Mouse (Mus musculus) layer of hippocampus, adult 18-20 months (tissue): Measurements from ENCODE around the gene Lcor. TPM values are rescaled to one million over a fixed set of nuclear protein-coding genes. Genes with fewer than 3 reads are reported as not detected.
A peak's percentile ranks its signal among the peaks of the same experiment; 100 is the strongest.

ENCODE experiments used
- DNase-seq, 2 experiments: peaks; one replicate each; pipeline ENCODE4 v3.0.0; 2022; ENCODE audit warnings: low spot score in 2 of 2
- total RNA-seq, 2 experiments: library from RNA; stranded (reverse); gene quantifications; 2 replicates each; pipeline ENCODE4 v1.2.3; 2021

The Lcor gene
- total RNA-seq, 2 experiments from 2014 or later: 19.0 to 20.4 TPM

- DNase-seq: no peak
Measured at GRCm38 (mm10) chr19:41560856-41561255, 78.4 kb downstream of the Lcor start.

- no peak for DNase-seq
Measured at GRCm38 (mm10) chr19:41568791-41569190, 86.4 kb downstream of the Lcor start.

GRCm38 (mm10) chr19:41573700-41574099 lies 91.3 kb downstream of the Lcor start:
- DNase-seq: no peak

- no peak for DNase-seq
Measured at GRCm38 (mm10) chr19:41577576-41577975, 95.1 kb downstream of the Lcor start.

GRCm38 (mm10) chr19:41579311-41579920 lies 97.0 kb downstream of the Lcor start:
- DNase-seq: no peak

- DNase-seq: no peak
Measured at GRCm38 (mm10) chr19:41581706-41582420, 99.4 kb downstream of the Lcor start, which contains the start of gene Gm340. Gene Gm340, plus strand, starts transcription at chr19:41582370.

- DNase-seq: no peak
Measured at GRCm38 (mm10) chr19:41582918-41583514, 100.6 kb downstream of the Lcor start.

- no peak for DNase-seq
Measured at GRCm38 (mm10) chr19:41586752-41587151, 104.3 kb downstream of the Lcor start.

GRCm38 (mm10) chr19:41587431-41588222 lies 105.2 kb downstream of the Lcor start:
- no peak for DNase-seq

- DNase-seq: no peak
Measured at GRCm38 (mm10) chr19:41589026-41589425, 106.6 kb downstream of the Lcor start.

GRCm38 (mm10) chr19:41589681-41590080 lies 107.2 kb downstream of the Lcor start:
- no peak for DNase-seq

- DNase-seq: no peak
Measured at GRCm38 (mm10) chr19:41591808-41592207, 109.4 kb downstream of the Lcor start.

- DNase-seq: no peak
Measured at GRCm38 (mm10) chr19:41597170-41597894, 114.9 kb downstream of the Lcor start.

- DNase-seq: no peak
Measured at GRCm38 (mm10) chr19:41600647-41601046, 118.2 kb downstream of the Lcor start.

GRCm38 (mm10) chr19:41606208-41606987 lies 124.0 kb downstream of the Lcor start:
- DNase-seq: peak; percentile 63 to 71

- DNase-seq: no peak
Measured at GRCm38 (mm10) chr19:41611683-41612082, 129.2 kb downstream of the Lcor start.
